Mouse (Mus musculus) limb, embryonic 15.5 days (tissue): ENCODE results near the gene Kcnj5. TPM values are rescaled to one million over a fixed set of nuclear protein-coding genes. Genes with fewer than 3 reads are reported as not detected.

Source experiments
- ATAC-seq: fragments of 200-750 bp; cut with Nextera tagmentation; 2 replicates; pipeline ENCODE4 v1.8.0; 2017; ENCODE audit warnings: low read depth, moderate TSS enrichment; ENCODE audit not compliant: insufficient number of reproducible peaks, low FRiP score, low TSS enrichment
- H3K27ac ChIP-seq: fragments of 300-500 bp; sonication (generic); 2 replicates; pipeline ENCODE4 v1.5.1; 2015; ENCODE audit warnings: moderate library complexity, mild to moderate bottlenecking, inconsistent platforms
- H3K27me3 ChIP-seq: fragments of 300-500 bp; sonication (generic); 2 replicates; pipeline ENCODE4 v1.6.1; 2015; ENCODE audit warnings: inconsistent platforms
- H3K36me3 ChIP-seq: fragments of 300-500 bp; sonication (generic); 2 replicates; pipeline ENCODE4 v1.6.1; 2015; ENCODE audit warnings: inconsistent platforms
- H3K4me1 ChIP-seq: fragments of 300-500 bp; sonication (generic); 2 replicates; pipeline ENCODE4 v1.6.1; 2015; ENCODE audit warnings: inconsistent platforms
- H3K4me2 ChIP-seq: fragments of 300-500 bp; sonication (generic); 2 replicates; pipeline ENCODE4 v1.6.1; 2015; ENCODE audit warnings: mild to moderate bottlenecking, inconsistent platforms
- H3K4me3 ChIP-seq: fragments of 300-500 bp; sonication (generic); 2 replicates; pipeline ENCODE4 v1.5.1; 2015; ENCODE audit warnings: mild to moderate bottlenecking, inconsistent platforms
- H3K9ac ChIP-seq: fragments of 300-500 bp; sonication (generic); 2 replicates; pipeline ENCODE4 v1.6.1; 2015; ENCODE audit warnings: inconsistent platforms
- H3K9me3 ChIP-seq: fragments of 300-500 bp; sonication (generic); 2 replicates; pipeline ENCODE4 v1.6.1; 2016; ENCODE audit warnings: inconsistent platforms
- WGBS: fragments of 180-500 bp; shearing (Covaris S2); methylation state at CpG from one replicate; pipeline ENCODE4 v1.1.7; 2015; 5-methylcytosine and 5-hydroxymethylcytosine counted together
- polyA plus RNA-seq: library from polyadenylated mRNA; unstranded; fragments of >200 nt; fragmentation: Nextera tagmentation; extraction: Ambion mirVana; gene quantifications from 2 replicates; pipeline ENCODE4 v1.2.1, GENCODE M21; 2015

The Kcnj5 gene
- polyA plus RNA-seq, 1 experiment from 2014 or later: 0.14 TPM

GRCm38 (mm10) chr9:32314071-32314470 is 30.1 kb downstream of the Kcnj5 start:
- H3K9me3 ChIP-seq: no peaks in the 10 kb centered on the region
- H3K4me1 ChIP-seq: peaks cover 4% of the 10 kb centered on the region; the same call in 1 of the 2 replicates
- no peak overlapping the region for H3K4me2 ChIP-seq
- H3K27ac ChIP-seq: no peak overlapping the region
- H3K4me3 ChIP-seq: no peak overlapping the region
- no peak for ATAC-seq
- H3K36me3 ChIP-seq: no peaks in the 10 kb centered on the region
- WGBS: 48% methylated on average over 3 of the region's 3 CpGs
- H3K9ac ChIP-seq: no peak overlapping the region
- H3K27me3 ChIP-seq: 0 out of 2 replicates have a peak, but pooled peaks cover 3% of the 10 kb centered on the region

DNA sequence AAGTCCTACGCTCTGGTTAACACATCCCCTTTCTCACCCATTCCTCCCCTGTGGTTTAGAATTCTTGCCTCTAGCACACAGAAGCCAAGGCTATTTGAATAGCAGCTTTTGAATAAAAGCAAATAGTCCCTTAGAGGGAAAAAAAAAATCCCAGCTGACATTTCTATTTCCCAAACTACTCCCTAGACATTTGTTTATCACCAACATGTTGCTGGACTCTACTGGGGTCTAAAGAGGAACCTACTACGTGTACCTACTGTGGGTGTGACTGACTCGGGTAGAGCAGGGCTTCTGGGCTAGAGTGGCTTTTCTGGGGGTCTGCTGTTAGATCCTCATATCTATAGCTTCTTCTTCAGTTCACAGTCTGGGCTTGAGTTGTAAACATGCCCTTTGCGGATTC is 31.9 kb downstream of the Kcnj5 start:
- no peaks in the 10 kb centered on the region for H3K9me3 ChIP-seq
- peaks cover 4% of the 10 kb centered on the region; the same call in 1 of the 2 replicates for H3K4me1 ChIP-seq
- no peak overlapping the region for H3K4me2 ChIP-seq
- no peak overlapping the region for H3K9ac ChIP-seq
- H3K27ac ChIP-seq: no peak overlapping the region
- ATAC-seq: no peak
- H3K36me3 ChIP-seq: no peaks in the 10 kb centered on the region
- WGBS: 62% methylated on average over 4 of the region's 4 CpGs
- H3K27me3 ChIP-seq: 0 out of 2 replicates have a peak, but pooled peaks cover 3% of the 10 kb centered on the region
- H3K4me3 ChIP-seq: no peak overlapping the region

DNA sequence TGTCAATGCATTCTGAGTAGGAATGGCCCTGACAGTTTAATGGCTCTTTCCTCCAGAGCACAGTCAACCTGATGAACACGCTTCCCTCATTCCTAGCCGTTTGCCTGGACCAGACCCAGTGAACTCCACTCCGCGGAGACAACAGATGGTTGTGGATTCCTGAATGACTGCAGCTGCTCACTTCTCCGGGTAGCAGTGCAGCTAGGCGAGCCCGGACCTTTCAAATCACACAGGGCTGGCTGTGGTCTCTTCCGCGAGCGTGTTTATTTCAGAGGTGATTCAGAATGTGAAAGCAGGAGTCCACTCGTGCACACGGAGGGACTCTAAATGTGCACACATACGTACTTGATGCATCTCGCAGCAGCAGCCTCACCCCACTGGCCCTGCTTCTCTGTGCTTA is 32.4 kb downstream of the Kcnj5 start:
- Histone ChIP-seq H3K4me2 (no peak overlapping the region), H3K36me3 (no peaks in the 10 kb centered on the region), H3K9ac (no peak overlapping the region), H3K27me3 (0 out of 2 replicates have a peak, but pooled peaks cover 3% of the 10 kb centered on the region), H3K9me3 (no peaks in the 10 kb centered on the region), H3K4me1 (peaks cover 4% of the 10 kb centered on the region; the same call in 1 of the 2 replicates), H3K27ac (no peak overlapping the region), H3K4me3 (no peak overlapping the region)
- ATAC-seq: no peak
- 33% methylated on average over 14 of the region's 14 CpGs for WGBS

- H3K9me3 ChIP-seq: no peaks in the 10 kb centered on the region
- no peak overlapping the region for H3K27ac ChIP-seq
- WGBS: 58% methylated on average over 13 of the region's 13 CpGs
- H3K36me3 ChIP-seq: no peaks in the 10 kb centered on the region
- H3K9ac ChIP-seq: no peak overlapping the region
- no peak overlapping the region for H3K4me2 ChIP-seq
- ATAC-seq: no peak
- H3K27me3 ChIP-seq: no peaks in the 10 kb centered on the region
- no peak overlapping the region for H3K4me3 ChIP-seq
- H3K4me1 ChIP-seq: no peaks in the 10 kb centered on the region
These were observed 41.5 kb downstream of the Kcnj5 start for GRCm38 (mm10) chr9:32302501-32303150.

GRCm38 (mm10) chr9:32295061-32295800 is 48.9 kb downstream of the Kcnj5 start:
- 91% methylated on average over 9 of the region's 9 CpGs for WGBS
- ATAC-seq: no peak
- Histone ChIP-seq H3K9me3 (no peaks in the 10 kb centered on the region), H3K4me3 (no peak overlapping the region), H3K27ac (no peak overlapping the region), H3K9ac (no peak overlapping the region), H3K4me2 (no peak overlapping the region), H3K36me3 (no peaks in the 10 kb centered on the region), H3K27me3 (no peaks in the 10 kb centered on the region), H3K4me1 (no peaks in the 10 kb centered on the region)

- WGBS: 20% methylated on average over 5 of the region's 5 CpGs
- ATAC-seq: no peak
These were observed 51.5 kb downstream of the Kcnj5 start for GRCm38 (mm10) chr9:32292686-32293085.

GRCm38 (mm10) chr9:32291618-32292017 is 52.5 kb downstream of the Kcnj5 start:
- no peak for ATAC-seq
- H3K27ac ChIP-seq: no peak overlapping the region
- H3K4me3 ChIP-seq: no peak overlapping the region
- H3K4me1 ChIP-seq: no peaks in the 10 kb centered on the region
- no peaks in the 10 kb centered on the region for H3K27me3 ChIP-seq
- WGBS: 43% methylated on average over 7 of the region's 7 CpGs
- no peaks in the 10 kb centered on the region for H3K9me3 ChIP-seq
- no peak overlapping the region for H3K4me2 ChIP-seq
- H3K36me3 ChIP-seq: no peaks in the 10 kb centered on the region
- no peak overlapping the region for H3K9ac ChIP-seq

More at GRCm38 (mm10) chr9:32292686-32293085, 51.5 kb downstream of the Kcnj5 start:
- Histone ChIP-seq H3K27me3 (no peaks in the 10 kb centered on the region), H3K4me2 (no peak overlapping the region), H3K36me3 (no peaks in the 10 kb centered on the region), H3K4me1 (no peaks in the 10 kb centered on the region), H3K9me3 (no peaks in the 10 kb centered on the region), H3K4me3 (no peak overlapping the region), H3K27ac (no peak overlapping the region), H3K9ac (no peak overlapping the region)

GRCm38 (mm10) chr9:32283591-32283990 is 60.6 kb downstream of the Kcnj5 start:
- ATAC-seq: no peak
- H3K4me3 ChIP-seq: no peak overlapping the region
- no peaks in the 10 kb centered on the region for H3K27me3 ChIP-seq
- no peak overlapping the region for H3K4me2 ChIP-seq
- no peaks in the 10 kb centered on the region for H3K36me3 ChIP-seq
- no peaks in the 10 kb centered on the region for H3K9me3 ChIP-seq
- no peaks in the 10 kb centered on the region; the same call in 1 of the 2 replicates for H3K4me1 ChIP-seq
- 82% methylated on average over 5 of the region's 5 CpGs for WGBS
- H3K27ac ChIP-seq: no peak overlapping the region
- no peak overlapping the region for H3K9ac ChIP-seq

GRCm38 (mm10) chr9:32280456-32280855 is 63.7 kb downstream of the Kcnj5 start:
- no peaks in the 10 kb centered on the region for H3K27me3 ChIP-seq
- 79% methylated on average over 5 of the region's 5 CpGs for WGBS
- H3K9me3 ChIP-seq: no peaks in the 10 kb centered on the region
- H3K4me1 ChIP-seq: no peaks in the 10 kb centered on the region; the same call in 1 of the 2 replicates
- no peak overlapping the region for H3K27ac ChIP-seq
- no peak for ATAC-seq
- no peak overlapping the region for H3K4me2 ChIP-seq
- H3K9ac ChIP-seq: no peak overlapping the region
- no peak overlapping the region for H3K4me3 ChIP-seq
- no peaks in the 10 kb centered on the region for H3K36me3 ChIP-seq

DNA sequence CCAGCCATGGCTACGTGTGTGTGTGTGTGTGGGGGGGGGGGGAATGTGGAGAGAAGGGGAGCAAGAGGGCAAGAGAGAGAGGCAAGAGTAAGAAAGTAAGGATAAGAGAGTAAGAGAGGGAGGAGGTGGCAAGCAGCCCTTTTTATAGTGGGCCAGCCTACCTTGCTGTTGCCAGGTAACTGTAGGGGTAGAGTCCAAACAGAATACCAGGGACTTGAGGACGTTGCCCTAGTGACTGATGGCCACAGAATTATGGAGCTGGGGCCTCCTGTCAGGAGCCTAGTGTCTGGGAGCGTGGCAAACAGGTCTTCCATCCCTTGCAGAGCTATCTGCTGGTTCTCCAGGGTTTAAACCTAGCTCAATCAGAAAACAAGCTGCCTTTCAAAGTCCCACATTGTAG is 64.4 kb downstream of the Kcnj5 start:
- WGBS: 68% methylated on average over 3 of the region's 3 CpGs
- H3K4me2 ChIP-seq: no peak overlapping the region
- H3K4me3 ChIP-seq: no peak overlapping the region
- no peak overlapping the region for H3K27ac ChIP-seq
- H3K9ac ChIP-seq: no peak overlapping the region
- no peaks in the 10 kb centered on the region for H3K27me3 ChIP-seq
- H3K9me3 ChIP-seq: no peaks in the 10 kb centered on the region
- no peaks in the 10 kb centered on the region; the same call in 1 of the 2 replicates for H3K4me1 ChIP-seq
- no peaks in the 10 kb centered on the region for H3K36me3 ChIP-seq
- ATAC-seq: no peak

DNA sequence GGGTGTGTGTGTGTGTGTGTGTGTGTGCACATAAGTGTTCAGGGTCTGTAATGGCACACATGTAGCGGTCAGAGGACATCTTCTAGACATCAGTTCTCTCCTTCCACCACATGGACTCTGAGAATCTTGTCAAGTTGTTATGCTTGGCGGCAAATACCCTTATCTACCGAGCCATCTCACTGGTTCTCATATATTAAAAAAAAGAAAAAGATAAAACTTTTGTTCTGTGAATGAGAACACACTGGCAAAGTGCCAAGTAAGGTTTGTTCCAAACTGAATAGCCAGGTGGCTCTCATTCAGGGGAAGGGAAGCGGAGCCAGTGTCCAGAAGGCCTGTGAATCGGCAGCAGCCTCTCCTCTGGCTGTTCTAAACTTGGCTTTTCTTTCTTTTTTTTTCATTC is 66.1 kb downstream of the Kcnj5 start:
- Histone ChIP-seq H3K9me3 (no peaks in the 10 kb centered on the region), H3K27me3 (no peaks in the 10 kb centered on the region), H3K9ac (no peak overlapping the region), H3K27ac (no peak overlapping the region), H3K4me1 (no peaks in the 10 kb centered on the region; the same call in 1 of the 2 replicates), H3K4me3 (no peak overlapping the region), H3K36me3 (no peaks in the 10 kb centered on the region), H3K4me2 (no peak overlapping the region)
- WGBS: 82% methylated on average over 5 of the region's 5 CpGs
- no peak for ATAC-seq

- no peak for ATAC-seq
- 9% methylated on average over 5 of the region's 5 CpGs for WGBS
These were observed 72.2 kb downstream of the Kcnj5 start for GRCm38 (mm10) chr9:32271896-32272444.

More at GRCm38 (mm10) chr9:32271896-32272444, 72.2 kb downstream of the Kcnj5 start:
- Histone ChIP-seq H3K9me3 (no peaks in the 10 kb centered on the region), H3K4me2 (no peak overlapping the region), H3K4me3 (no peak overlapping the region), H3K4me1 (no peaks in the 10 kb centered on the region), H3K36me3 (no peaks in the 10 kb centered on the region), H3K27ac (no peak overlapping the region), H3K9ac (no peak overlapping the region), H3K27me3 (no peaks in the 10 kb centered on the region)
